Mouse (Mus musculus): ENCODE data around the gene Rbm24.

Gene Rbm24

DNA sequence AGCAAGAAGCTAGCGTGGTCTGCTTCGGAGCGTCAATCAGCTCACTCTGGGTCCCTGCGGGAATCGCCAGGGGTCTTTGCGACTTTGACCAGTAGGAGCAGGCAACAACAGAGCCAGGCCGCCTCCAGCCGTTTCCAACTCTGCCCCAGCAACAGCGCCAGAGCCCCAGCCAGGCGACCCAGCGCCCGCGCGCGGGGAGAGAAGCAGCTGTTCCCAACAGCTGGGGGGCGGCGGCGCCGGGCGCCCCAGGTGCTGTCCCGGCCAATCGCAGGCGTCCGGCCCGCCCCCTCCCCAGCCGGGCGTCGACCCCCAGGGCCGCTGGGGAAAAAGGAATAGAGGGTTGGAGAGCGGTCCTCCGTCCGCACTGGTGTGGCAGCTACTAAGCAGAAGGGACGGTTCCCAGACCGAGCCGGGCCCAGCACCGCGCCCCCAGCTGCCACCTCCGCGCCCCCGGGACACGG, at the start of gene Rbm24:
TSS of gene Rbm24 (plus strand) at position 294 of the 461 bp plus-strand sequence.
- DNase-seq (ENCODE audit: low spot score) = peak; percentile 55

- DNase-seq (ENCODE audit: low spot score) = no peak
These were observed 45.4 kb upstream of the Rbm24 start for GRCm38 (mm10) chr13:46372884-46373283.

DNA sequence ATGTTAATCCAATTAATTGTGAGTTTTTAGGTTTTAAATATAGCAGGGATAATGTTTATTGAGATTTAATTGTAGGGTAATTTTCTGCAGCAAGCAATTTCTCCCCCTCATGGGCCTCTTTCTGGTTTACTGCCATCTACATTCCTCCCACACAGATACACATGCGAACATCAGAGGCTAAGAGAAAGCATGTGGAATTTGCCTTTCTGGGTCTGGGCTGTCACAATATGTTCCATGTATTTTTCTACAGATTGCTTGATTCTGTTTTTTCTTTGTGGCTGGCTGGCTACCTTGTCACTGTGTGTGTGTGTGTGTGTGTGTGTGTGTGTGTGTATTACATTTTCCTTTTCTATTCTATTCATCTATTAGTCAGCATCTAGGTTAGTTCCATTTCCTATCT, 42.9 kb upstream of the Rbm24 start:
- no peak for DNase-seq (ENCODE audit: low spot score)

- no peak for DNase-seq (ENCODE audit: low spot score)
These were observed 30.8 kb upstream of the Rbm24 start for GRCm38 (mm10) chr13:46387396-46387795.

- DNase-seq (ENCODE audit: low spot score) = no peak
These were observed 26.6 kb upstream of the Rbm24 start for GRCm38 (mm10) chr13:46391654-46392053.

- no peak for DNase-seq (ENCODE audit: low spot score)
These were observed 25.3 kb upstream of the Rbm24 start for GRCm38 (mm10) chr13:46392893-46393292.

- no peak for DNase-seq (ENCODE audit: low spot score)
These were observed 24.3 kb upstream of the Rbm24 start for GRCm38 (mm10) chr13:46393936-46394335.

DNA sequence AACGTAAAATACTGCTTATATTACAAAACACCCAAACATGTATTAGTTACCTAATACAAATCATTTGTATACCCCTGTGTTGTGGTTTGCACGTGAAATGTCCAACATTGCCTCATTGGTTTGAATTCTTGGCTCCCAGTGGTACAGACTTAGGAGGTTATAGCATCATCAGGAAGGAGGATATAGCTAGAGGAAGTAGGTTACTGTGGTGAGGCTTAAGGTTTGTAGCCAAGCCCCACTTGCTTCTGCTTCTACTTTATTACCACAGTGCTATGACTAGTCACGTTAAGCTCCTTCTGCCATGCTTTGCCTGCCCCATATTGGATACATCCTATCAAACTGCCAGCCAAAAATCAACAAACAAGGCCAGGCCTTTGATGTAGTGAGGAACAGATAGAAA, 21.0 kb upstream of the Rbm24 start:
- no peak for DNase-seq (ENCODE audit: low spot score)

GRCm38 (mm10) chr13:46407151-46407550, 11.1 kb upstream of the Rbm24 start:
- DNase-seq (ENCODE audit: low spot score) = no peak

GRCm38 (mm10) chr13:46412247-46412646, 6.0 kb upstream of the Rbm24 start:
- no peak for DNase-seq (ENCODE audit: low spot score)

GRCm38 (mm10) chr13:46413588-46413987, 4.6 kb upstream of the Rbm24 start:
- no peak for DNase-seq (ENCODE audit: low spot score)

GRCm38 (mm10) chr13:46414050-46414449, 4.2 kb upstream of the Rbm24 start:
- no peak for DNase-seq (ENCODE audit: low spot score)

GRCm38 (mm10) chr13:46416021-46416420, 2.2 kb upstream of the Rbm24 start:
- no peak for DNase-seq (ENCODE audit: low spot score)

GRCm38 (mm10) chr13:46417594-46417993, 640 bp upstream of the Rbm24 start:
- DNase-seq (ENCODE audit: low spot score) = no peak

DNA sequence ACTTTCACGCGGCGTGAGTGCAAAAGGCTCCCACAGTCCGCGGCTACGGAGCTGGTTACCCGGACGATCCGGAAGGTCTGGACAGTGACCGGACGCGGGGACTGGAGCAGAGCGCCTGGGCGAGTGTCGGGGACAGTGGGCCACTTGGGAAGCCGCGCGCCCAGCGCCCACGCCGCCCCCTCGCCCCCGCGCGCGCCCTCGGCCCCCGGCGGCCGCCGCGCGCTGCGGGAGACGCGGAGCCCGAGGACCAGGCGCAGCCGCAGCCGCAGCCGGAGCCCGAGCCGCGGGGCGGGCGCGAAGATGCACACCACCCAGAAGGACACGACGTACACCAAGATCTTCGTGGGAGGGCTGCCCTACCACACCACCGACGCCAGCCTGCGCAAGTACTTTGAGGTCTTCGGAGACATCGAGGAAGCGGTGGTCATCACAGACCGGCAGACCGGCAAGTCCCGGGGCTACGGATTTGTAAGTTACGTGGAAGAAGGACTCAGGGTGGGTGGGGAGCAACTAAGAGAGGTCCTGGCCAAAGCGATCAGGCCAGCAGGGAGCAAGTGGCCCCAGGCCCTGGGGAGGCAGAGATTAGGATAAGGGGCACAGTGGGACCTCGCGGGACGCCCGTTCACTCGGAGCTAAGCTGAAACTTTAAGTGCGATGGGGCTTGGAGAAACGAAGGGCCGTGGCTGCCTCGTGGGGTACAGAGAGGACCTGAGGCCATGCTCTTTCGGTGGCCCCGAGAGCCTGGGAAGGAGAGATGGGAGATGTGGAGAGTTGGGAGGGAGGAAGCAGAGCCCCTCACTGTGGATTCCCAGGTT, 704 bp downstream of the Rbm24 start:
- DNase-seq (ENCODE audit: low spot score) = no peak

DNA sequence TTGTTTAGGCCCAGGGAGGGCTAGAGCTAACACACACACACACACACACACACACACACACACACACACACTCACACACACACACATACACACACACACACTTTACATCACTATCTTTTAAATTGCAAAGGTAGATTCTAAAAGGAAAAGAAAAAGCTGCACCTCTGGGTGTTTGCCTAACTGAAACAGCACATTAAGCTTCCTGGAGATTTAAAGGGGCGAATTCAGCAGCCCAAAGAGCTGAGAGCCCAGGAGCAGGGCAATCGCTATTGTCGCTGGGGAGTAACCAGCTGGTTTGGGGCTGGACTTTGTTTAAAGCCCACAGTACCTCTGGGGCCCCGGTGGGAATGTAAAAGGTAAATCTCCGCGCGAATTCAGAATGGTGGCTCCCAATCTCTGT, 1.4 kb downstream of the Rbm24 start:
- DNase-seq (ENCODE audit: low spot score) = no peak

DNA sequence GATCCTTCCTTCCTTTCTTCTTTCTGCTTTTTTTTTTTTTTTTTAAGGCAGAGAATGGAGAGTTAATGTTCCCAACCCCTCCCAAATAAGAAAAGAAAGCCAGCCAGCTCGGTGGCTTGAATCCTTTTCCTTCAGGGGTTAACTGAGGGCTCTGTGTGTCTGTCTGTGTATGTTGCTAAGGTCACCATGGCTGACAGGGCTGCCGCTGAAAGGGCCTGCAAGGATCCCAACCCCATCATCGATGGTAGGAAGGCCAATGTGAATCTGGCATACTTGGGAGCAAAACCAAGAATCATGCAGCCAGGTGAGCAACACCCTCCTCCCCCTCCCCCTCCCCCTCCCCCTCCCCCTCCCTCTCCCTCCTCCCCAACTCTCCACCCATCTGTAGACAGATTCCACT, 1.9 kb downstream of the Rbm24 start:
- DNase-seq (ENCODE audit: low spot score) = no peak

DNA sequence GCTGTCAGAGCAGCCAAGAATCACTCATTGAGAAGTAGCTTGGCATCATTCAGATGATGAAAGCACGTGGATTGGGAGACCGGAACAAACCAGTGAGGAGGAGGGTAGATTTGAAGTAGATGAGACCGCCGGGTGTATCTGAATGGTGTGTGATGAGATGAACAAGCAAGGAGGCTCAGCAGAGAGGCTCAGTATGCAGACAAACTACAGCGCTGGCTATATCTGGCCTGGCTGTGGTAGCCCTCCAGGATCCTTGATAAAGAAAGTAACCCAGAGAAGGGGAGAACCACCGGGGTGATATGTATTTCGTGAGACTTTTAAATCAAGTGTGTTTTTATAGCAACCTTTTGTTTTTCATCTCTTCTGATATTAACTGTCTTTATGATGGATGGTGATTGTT, 5.6 kb downstream of the Rbm24 start:
- DNase-seq (ENCODE audit: low spot score) = no peak

GRCm38 (mm10) chr13:46424376-46424775, 6.1 kb downstream of the Rbm24 start:
- DNase-seq (ENCODE audit: low spot score) = no peak

DNA sequence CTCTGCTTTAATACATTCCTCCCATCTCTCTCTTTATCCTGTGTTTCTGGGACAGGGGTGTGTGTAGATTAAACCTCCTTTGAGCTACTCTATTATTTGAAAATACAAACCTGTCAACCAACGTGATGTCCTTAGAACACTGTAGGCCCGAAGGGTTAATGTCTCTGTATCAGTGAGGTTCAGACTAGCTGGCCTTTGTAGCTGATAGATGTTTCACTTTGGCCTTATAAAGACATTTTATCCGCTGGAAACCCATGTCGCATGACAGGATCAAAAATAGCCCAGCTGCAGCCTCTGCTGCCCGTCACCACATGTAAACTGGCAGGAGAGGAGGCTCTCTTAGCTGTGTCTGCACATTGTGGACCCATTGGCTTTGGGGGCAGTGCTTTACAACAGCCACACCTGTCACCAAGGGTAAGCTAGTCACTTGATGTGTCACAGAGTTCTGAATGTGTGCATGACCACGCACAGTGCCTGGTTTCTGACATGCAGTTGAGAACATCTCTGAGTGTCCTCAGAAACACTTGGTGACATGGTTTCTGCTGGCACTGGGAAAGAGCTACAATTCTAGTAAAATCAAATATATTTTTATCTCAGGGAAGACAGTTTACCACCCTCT, 8.5 kb downstream of the Rbm24 start:
- no peak for DNase-seq (ENCODE audit: low spot score)

GRCm38 (mm10) chr13:46428964-46429363, 10.7 kb downstream of the Rbm24 start:
- DNase-seq (ENCODE audit: low spot score) = no peak

GRCm38 (mm10) chr13:46429866-46430265, 11.6 kb downstream of the Rbm24 start:
- DNase-seq (ENCODE audit: low spot score) = no peak

GRCm38 (mm10) chr13:46433880-46434560, 15.8 kb downstream of the Rbm24 start:
- no peak for DNase-seq (ENCODE audit: low spot score)

All from yolk sac, embryonic 10.5 days (tissue).